Mouse (Mus musculus) C2C12 (cell line): ENCODE data around the gene Krtap1-3.
"Not testable (repeated sequence)": the region's sequence is repeated elsewhere in the genome, so short reads cannot be mapped to it uniquely, and the experiment has no call there.

Experiments used
- CEBPB ChIP-seq: IDR thresholded peaks from one replicate; pipeline ENCODE4 v1.6.1; 2011; ENCODE audit warnings: low read depth, mild to moderate bottlenecking, control low read depth, moderate library complexity
- CTCF ChIP-seq: IDR thresholded peaks from one replicate; pipeline ENCODE4 v1.5.1; 2011; ENCODE audit not compliant: control insufficient read depth, insufficient read depth, insufficient read length
- MAX ChIP-seq: IDR thresholded peaks from one replicate; pipeline ENCODE4 v1.6.1; 2011; ENCODE audit warnings: mild to moderate bottlenecking, control low read depth
- MYOD1 ChIP-seq: IDR thresholded peaks from one replicate; pipeline ENCODE4 v1.6.1; 2011; ENCODE audit warnings: low read depth; ENCODE audit not compliant: control insufficient read depth, insufficient read length

DNA sequence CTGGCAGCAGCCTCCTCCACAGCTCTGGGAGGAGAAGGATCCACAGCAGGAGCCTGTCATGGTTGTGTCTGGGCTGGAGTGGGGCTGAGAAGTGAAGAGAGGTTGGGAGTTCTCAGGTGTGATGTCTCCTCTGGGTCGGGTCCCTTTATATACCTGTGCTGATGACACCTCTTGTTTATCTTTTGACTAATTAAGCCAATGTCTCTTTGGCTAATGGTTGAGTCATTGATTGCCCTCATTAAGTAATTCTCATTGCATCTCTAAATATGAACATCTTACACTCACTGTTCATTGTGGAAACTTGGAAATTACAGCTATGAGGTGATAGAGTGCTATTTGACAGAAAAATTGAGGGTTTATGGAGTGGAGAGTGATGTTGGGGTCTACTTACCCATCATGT is 12.1 kb upstream of the Krtap1-3 start, which contains the start of gene Gm11938:
- not testable (repeated sequence) for TF ChIP-seq MAX, CEBPB, CTCF, MYOD1
